Mouse (Mus musculus): ENCODE measurements at regions not wholly inside any gene's neighbourhood (a gene's known extent, or its start where the extent isn't known, plus 50 kb on each side); places are given as distances from the start of the nearest gene placed in this dataset.

DNA sequence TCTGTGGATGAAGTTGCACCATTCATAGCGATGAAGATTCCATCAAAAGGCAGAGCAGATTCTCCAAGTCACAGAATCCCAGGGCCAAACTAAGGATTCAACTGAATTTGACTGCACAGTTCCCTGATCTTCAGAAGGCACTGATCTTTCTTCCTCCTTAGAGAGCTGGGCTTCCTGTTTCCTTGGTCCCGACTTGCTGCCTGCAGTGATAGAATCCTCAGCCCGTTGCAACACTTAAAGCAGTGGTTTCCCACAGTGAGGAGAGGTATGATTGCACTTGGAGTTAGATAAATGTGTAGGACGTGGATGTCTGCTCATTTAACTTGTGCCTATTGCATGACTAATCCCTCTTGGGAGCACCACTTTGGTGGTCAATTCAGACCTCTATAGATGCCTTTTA, 265.2 kb downstream of the Gm826 start:
- TF ChIP-seq CTCF (IDR thresholded peaks at IDR 0.05; ENCODE audit: insufficient read depth, low read length) (no peak), POLR2A (IDR thresholded peaks at IDR 0.05; ENCODE audit: borderline replicate concordance, extremely low read depth, low read depth, low read length) (no peak)

Measured in lung, adult 2 months (tissue).